Mouse (Mus musculus) thymus, postnatal 0 days (tissue): ENCODE measurements around the gene Zfp235. TPM values are rescaled to one million over a fixed set of nuclear protein-coding genes. Genes with fewer than 3 reads are reported as not detected.

Experiments used
- polyA plus RNA-seq: library from polyadenylated mRNA; unstranded; fragments of >200 nt; fragmentation: Nextera tagmentation; extraction: Ambion mirVana; gene quantifications from 2 replicates; pipeline ENCODE4 v1.2.1, GENCODE M21; 2015

Gene Zfp235
- polyA plus RNA-seq, 1 experiment from 2014 or later: 11.6 TPM

Other genes with a start within 250 kb of the Zfp235 start
- gene Vmn1r178, start 242.2 kb upstream of the Zfp235 start, polyA plus RNA-seq: not detected in 2 replicates
- gene Vmn1r179, start 207.2 kb upstream of the Zfp235 start, polyA plus RNA-seq: not detected in 2 replicates
- gene Vmn1r180, start 183.5 kb upstream of the Zfp235 start, polyA plus RNA-seq: not detected in 2 replicates
- gene Vmn1r181, start 159.6 kb upstream of the Zfp235 start, polyA plus RNA-seq: 0.08 TPM in 1 of 2 replicates, not detected in the other
- not detected in 2 replicates for gene V1rd19, start 132.5 kb upstream of the Zfp235 start, polyA plus RNA-seq
- gene Vmn1r183, start 80.9 kb upstream of the Zfp235 start, polyA plus RNA-seq: not detected in 2 replicates
- gene Zfp180, start 52.2 kb upstream of the Zfp235 start, polyA plus RNA-seq: 17.6 and 19.3 TPM in 2 replicates
- gene Zfp112, start 21.9 kb upstream of the Zfp235 start, polyA plus RNA-seq: 1.3 and 2.2 TPM in 2 replicates
- gene Zfp114, start 40.9 kb downstream of the Zfp235 start, polyA plus RNA-seq: 0.98 and 1.2 TPM in 2 replicates
- 1.9 and 3.0 TPM in 2 replicates for gene Zfp111, start 77.3 kb downstream of the Zfp235 start, polyA plus RNA-seq
- gene Zfp109, start 103.4 kb downstream of the Zfp235 start, polyA plus RNA-seq: 1.7 and 2.4 TPM in 2 replicates
- 0.85 and 0.89 TPM in 2 replicates for gene Zfp108, start 120.6 kb downstream of the Zfp235 start, polyA plus RNA-seq
- 3.9 and 5.0 TPM in 2 replicates for gene Zfp93, start 136.3 kb downstream of the Zfp235 start, polyA plus RNA-seq
- 26.2 and 26.8 TPM in 2 replicates for gene Zfp61, start 167.1 kb downstream of the Zfp235 start, polyA plus RNA-seq
- gene Zfp94, start 182.5 kb downstream of the Zfp235 start, polyA plus RNA-seq: 4.6 and 5.5 TPM in 2 replicates
- gene Tescl, start 199.8 kb downstream of the Zfp235 start, polyA plus RNA-seq: not detected in 2 replicates
- gene Lypd5, start 215.0 kb downstream of the Zfp235 start, polyA plus RNA-seq: 0.05 TPM in 1 of 2 replicates, not detected in the other
- 105 and 120 TPM in 2 replicates for gene Kcnn4, start 236.1 kb downstream of the Zfp235 start, polyA plus RNA-seq